Mouse (Mus musculus): ENCODE measurements around the gene Wdr89.

Wdr89 gene

GRCm38 (mm10) chr12:75612711-75613110 lies 56.6 kb downstream of the Wdr89 start:
- DNase-seq, result no peak

GRCm38 (mm10) chr12:75599490-75599889 lies 69.8 kb downstream of the Wdr89 start:
- DNase-seq, result no peak

- no peak for DNase-seq
Observed at GRCm38 (mm10) chr12:75598988-75599387, 70.3 kb downstream of the Wdr89 start.

- DNase-seq, result no peak
Observed at GRCm38 (mm10) chr12:75597707-75598106, 71.6 kb downstream of the Wdr89 start.

GRCm38 (mm10) chr12:75596154-75597002 lies 73.0 kb downstream of the Wdr89 start, which contains the start of gene Ppp2r5e:
Ppp2r5e (minus strand) TSS chr12:75596245.
- peak; percentile 99 for DNase-seq

GRCm38 (mm10) chr12:75595291-75596153 lies 73.8 kb downstream of the Wdr89 start:
- DNase-seq, result peak; percentile 31

GRCm38 (mm10) chr12:75594404-75594803 lies 74.9 kb downstream of the Wdr89 start:
- DNase-seq, result no peak

- no peak for DNase-seq
Observed at GRCm38 (mm10) chr12:75593817-75594216, 75.5 kb downstream of the Wdr89 start.

- DNase-seq, result no peak
Observed at GRCm38 (mm10) chr12:75587501-75587900, 81.8 kb downstream of the Wdr89 start.

- no peak for DNase-seq
Observed at GRCm38 (mm10) chr12:75583776-75584175, 85.6 kb downstream of the Wdr89 start.

Data from lung, postnatal 14 days (tissue).